Mouse (Mus musculus): ENCODE measurements around the gene Thbs2.

Thbs2 gene

DNA sequence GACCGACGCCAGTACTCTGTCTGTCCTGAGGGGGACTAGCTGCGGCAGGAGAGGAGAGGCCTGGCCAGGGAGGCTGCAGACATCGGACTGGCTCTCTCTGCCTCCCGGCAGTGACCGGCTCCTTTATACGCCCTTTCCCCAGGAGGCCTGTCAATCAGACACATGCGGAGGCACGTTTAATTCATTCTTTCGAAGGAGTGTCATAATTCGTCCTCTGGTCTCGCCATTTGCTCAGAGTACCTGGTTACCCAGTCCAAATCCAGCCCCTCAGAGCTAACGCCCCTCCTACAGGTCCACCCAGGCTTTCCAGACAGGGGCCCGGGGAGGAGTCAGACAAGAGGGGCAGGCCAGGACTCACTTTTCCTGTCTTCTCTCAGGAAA is at the start of gene Thbs2:
Gene Thbs2 (minus strand): TSS at position 242 of the 381 bp plus-strand sequence.
- peak; percentile 28 for DNase-seq (ENCODE audit: low spot score)

DNA sequence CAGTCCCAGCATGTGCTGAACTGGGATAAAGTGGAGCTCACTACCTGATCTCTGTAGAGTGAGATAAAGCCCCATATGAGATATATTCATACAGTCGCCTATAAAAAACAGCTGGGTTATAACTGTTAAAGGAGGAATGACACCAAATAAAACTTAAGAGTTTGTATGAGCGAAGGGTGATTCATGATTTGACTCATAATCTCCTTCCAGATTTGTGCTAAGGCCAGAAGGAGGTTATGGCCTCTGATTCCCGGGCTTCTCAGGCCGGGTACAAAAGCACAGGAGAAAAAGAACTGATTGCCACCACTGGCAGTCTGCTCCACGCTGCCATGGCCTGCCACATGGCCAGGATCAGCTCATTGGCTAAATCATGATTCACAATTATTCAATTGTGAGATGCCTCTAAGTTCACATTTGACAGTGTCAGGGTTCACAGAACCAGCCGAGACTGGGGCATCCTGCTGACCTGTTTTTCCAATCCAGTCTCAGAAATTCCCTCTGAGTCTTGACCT is 41.5 kb upstream of the Thbs2 start:
- DNase-seq (ENCODE audit: low spot score), result no peak

DNA sequence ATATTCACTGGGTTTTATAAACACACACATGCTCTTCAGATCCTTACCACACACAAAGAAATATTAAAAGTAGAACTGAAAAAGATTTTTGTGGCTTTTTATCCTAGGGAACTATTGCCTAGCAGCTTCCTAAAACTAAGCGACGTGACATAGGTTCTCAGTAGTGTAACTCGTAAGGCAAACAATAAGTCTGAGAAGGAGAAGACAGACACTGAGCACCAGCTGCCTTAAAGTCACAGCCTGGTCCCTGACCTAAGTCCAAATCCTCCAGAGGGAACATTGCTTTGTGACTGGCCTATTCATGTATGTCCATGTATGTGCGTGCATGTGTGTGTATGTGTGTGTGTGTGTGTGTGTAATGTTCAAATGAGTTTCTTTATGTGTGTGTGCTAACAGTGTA is 40.3 kb upstream of the Thbs2 start:
- DNase-seq (ENCODE audit: low spot score), result no peak

DNA sequence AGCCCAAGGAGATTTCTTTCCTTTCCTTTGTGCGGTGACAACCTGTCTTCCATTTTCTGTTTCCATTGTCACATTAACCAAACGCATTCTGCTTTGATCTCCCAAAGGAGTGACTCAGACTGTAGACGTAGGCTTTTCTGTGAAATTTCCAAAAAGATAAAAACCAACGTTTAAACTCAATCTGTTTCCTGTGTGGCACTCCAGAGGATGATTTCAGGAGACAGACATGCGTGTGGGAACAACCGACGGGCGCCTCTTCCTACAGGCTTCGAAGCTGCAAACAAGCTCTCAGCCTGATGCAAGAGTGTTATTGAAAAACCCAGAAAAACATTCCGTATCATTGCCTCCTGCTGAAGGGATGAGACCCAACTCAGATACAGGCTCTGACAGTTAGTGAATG is 39.9 kb upstream of the Thbs2 start:
- no peak for DNase-seq (ENCODE audit: low spot score)

DNA sequence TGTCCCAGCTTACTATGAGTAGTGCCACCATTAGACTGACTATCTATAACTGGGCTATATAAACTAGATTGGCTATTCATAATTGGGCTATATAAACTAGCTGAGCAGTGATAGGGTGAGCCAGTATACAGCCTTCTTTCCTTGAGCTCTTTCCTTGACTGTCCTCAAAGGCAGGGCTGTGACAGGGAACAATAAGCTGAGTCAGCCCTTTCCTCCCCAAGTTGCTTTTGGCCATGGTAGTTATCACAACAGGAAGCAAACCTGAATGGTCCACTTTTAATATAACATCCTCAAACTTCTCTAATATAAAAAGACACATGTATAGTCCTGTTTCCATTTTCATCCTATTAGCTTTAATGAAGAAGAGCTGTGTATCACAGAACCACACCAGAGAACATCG is 39.0 kb upstream of the Thbs2 start:
- DNase-seq (ENCODE audit: low spot score), result no peak

DNA sequence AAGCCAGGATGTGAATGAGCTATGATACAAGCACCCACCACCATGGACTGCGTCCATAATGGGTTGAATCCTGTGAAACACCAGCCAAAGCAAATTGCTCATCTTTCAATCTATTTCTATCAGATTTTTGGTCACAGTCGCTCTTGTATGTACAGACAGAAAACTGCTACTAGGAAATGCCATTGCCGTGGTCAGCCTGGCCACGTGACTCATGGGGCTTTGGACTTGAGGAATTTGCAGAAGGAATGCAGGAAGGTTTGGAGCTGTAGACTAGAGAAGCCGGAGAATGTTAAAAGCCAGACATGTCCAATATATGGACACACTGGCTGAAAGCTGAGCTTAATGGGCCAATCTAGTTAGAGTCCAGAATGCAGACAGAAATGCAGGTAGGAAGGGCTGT is 36.6 kb upstream of the Thbs2 start:
- no peak for DNase-seq (ENCODE audit: low spot score)

DNA sequence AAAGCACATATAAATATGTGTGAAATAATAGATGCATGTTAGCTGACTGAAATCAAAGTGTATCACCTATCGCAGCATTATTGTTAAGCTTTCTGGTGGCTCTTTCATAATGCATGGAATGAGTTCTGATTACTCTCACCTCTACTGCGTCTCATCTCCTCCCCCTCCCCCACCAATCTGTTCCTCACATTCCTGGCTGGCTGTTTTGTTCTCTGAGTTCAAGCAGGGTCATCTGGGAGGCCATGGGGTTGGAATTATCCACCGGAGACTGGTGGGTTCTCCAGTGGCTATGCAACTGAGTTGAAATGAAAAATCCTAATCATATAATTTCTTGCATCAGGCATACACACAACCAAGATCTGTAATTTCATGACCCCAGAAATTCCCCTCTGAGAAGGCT is 33.4 kb upstream of the Thbs2 start:
- no peak for DNase-seq (ENCODE audit: low spot score)

DNA sequence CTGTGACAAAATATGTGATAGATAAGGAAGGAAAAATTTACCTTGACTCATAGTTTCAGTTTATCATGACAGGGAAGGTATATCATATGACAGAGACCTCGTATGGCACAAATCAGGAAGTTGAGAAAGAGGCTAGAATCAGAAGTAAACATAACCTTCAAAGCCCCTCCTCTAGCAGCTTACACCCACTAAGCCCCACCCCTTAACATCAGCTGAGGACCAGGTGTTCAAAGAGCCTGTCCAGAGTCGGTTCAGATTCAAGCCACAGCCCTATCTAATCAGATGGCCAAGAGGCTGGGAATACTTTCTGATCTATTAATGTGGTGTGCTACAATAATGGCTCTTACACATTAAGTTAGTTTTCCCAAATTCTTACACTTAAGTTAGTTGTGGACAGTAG is 30.8 kb upstream of the Thbs2 start:
- no peak for DNase-seq (ENCODE audit: low spot score)

DNA sequence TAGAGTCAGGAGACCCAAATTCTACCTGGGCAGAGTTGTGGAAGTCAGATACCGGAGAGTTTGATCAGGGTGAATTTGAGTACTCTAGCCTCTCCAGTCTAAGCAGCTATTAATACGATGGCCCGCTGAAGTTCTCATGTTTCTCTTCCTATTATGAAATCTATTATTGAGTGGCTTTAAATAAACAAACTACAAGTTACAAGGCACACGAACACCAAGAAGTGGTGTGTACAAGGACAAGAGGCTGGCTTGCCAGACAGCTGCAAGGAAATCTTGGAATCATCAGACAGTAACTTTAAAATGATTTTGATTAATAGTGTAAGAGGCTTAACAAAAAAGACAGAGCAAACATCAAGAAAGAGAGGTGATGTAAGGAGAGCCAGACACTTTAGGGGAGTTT is 27.3 kb upstream of the Thbs2 start:
- no peak for DNase-seq (ENCODE audit: low spot score)

DNA sequence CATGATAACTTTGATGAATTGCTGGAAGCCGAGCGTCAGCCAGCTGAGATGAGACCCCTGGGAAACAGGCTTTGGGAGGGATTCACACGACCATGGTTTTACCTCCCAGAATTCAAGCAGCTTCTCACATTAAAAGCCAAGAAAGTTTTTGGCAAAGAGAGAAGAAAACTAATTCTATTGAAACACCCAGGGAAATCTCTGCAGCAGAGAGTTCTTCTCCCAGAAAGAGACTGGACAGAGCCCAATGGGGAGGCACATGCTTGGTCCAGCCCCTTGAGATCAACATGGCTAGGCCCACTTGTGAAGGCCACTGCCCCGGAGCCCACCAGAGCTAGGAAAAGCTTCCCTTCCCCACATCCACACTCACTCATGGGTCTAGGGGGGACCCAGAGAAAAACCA is 26.9 kb upstream of the Thbs2 start:
- DNase-seq (ENCODE audit: low spot score), result no peak

DNA sequence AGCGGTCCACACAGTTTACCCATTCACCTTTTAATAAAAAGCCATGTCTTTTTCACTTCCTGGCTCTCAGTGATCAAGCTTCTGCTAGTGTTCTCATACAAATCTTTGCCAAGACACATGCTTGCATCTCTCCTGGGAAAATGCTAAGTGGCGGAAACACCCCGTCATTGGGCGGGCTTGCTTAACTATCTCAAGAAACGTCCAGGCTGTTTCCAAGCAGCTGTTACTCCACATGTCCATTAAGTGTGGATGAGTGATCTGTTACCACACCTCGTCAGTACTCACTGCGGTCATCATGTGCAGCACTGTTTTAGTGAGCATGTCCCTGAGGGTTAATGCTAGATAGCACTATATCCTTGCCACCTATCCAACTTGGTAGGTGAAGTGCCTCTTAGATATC is 26.2 kb upstream of the Thbs2 start:
- no peak for DNase-seq (ENCODE audit: low spot score)

DNA sequence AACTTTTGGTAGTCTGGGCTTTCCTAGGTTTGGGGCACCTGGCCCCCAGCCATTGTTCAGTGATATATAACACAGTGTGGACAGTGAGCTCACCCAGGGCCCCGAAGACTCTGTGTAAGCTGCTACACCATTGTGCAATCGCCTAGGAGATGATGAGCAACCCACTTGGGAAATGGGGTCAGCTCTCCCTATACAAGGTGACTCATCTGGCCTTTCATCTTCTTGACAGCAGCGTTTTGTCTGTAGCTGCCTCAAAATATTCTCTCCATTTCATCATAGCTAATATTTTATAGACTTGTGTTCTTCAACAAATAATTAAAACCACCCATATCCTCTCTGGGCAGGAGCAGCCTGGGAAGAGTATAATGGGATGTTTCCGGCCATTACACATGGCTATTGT is 24.8 kb upstream of the Thbs2 start:
- no peak for DNase-seq (ENCODE audit: low spot score)

DNA sequence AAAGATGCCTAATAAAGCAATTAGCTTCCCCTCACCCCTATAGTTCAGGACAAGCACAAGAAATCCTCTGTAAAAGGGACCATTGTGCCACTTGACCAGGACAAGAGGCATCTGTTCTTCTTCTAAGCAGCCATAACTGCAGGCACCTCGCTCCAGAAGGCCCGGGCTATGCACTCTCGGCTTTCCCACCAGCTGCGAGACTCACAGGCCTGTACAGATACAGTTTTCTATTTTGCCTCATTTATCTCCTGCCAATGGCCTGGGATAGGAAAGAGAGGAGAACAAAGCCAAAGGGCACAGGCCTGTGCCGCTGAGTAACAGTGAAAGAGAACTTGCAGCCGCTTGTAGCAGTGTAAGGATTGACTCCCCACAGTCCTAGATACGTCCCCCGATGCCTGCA is 20.7 kb upstream of the Thbs2 start:
- DNase-seq (ENCODE audit: low spot score), result no peak

DNA sequence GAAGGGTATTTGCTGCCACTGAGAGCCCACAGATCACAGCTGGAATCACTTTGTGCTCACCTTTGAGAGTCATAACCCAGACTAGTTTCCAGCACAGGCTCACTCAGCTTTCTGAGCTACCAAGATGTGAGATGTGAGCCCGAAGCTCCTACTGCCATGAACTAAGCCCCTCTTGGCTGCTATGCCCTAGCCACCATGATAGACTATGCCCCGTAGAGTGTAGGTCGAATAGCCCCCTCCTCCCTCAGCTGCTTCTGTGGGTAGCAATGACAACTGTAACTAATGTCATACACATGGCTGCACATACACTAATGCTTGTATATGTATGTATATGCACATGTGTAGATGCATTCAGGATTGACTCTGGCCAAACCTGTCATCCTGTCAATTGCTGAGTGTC is 20.3 kb upstream of the Thbs2 start:
- no peak for DNase-seq (ENCODE audit: low spot score)

DNA sequence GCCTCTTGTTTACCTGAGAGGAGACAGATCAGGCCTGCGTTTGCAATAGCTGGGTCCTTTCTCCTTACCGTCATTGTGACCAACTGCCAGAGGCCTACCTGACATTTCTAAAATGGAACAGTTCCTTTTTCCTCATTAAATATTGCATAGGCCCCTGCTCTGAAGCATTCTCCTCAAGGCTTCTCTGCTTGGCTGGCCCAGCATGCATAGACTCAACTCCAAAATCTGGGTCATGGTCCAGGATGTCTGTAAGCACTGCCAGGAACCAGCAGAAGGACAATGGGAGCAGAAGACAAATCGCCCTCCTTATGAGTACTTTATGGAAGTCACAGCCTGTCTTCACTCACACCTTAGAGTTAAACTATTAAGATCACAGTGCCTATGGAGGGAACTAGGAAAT is 17.7 kb upstream of the Thbs2 start:
- no peak for DNase-seq (ENCODE audit: low spot score)

DNA sequence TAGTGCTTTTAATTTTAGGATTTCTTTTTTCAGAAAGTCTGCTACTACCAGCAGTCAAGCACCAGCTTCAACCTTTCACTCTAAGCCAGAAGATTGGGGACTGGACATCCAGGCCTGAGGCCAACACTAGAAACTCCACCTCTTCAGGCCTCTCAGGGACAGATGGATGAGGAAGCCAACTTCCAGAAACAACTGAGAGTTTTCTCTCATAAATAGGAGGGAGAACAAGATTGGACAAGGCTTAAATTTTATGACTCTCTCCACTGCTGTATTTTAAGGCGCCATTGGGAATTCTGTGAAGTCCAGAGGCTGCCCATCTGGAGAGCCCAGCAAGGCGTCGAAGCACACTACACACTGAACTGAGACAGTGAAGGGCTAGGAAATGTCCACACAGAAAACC is 17.0 kb upstream of the Thbs2 start:
- no peak for DNase-seq (ENCODE audit: low spot score)

DNA sequence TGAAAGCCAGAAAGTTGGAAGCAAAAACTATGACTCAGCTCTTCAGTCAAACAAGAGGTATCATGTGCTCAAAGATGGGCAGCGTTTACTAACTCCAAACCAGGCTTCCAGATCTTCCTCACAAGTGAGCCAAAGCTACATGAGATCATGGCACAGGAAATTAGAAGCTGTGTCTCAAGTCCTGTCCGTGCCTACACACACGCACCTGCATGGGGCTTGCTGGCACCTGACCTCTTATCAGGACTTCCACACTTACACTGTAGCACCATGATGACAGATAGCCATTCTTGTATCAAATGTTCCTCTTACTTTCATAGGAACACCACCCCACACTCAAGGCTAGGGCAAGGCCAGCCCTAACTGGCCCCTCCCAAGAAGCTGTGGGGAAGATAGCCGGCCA is 12.0 kb upstream of the Thbs2 start:
- DNase-seq (ENCODE audit: low spot score), result no peak

DNA sequence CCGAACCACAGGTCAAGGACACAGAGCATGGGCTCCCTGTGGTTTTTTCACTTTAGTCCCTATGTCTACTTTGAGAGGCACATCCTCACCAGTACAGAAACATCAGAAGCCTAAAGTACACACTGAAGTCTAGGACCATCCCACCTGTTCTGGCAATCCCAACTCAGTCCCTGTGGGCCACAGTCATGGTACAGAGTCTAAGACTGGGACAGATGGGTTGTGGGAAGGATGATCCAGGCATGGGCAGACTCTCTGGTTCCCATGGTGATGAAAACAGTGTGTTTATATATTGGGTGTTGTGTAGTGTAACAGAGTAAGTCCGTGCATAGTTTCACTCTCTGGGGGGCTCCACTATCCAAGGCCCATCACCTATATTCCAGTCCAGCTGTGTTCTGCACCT is 11.4 kb upstream of the Thbs2 start:
- DNase-seq (ENCODE audit: low spot score), result no peak

DNA sequence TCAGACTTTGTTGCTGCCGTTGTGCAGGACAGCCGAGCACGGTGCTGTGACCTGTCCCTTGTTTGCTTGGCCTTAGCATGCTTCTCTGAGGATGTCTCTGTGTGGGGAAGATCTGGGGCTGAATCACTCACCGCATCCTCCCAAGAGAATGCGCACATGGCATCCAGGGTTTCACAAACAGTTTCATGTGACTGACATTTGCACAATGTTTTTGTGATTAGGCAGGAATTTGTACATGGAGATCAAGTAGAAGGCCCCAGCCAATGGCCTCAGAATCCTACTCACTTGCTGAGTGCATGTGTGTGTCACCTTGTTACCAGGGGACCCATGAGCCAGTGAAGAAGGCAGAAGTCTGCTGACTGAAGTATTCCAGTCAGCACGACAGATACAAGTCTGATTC is 9.7 kb upstream of the Thbs2 start:
- DNase-seq (ENCODE audit: low spot score), result no peak

DNA sequence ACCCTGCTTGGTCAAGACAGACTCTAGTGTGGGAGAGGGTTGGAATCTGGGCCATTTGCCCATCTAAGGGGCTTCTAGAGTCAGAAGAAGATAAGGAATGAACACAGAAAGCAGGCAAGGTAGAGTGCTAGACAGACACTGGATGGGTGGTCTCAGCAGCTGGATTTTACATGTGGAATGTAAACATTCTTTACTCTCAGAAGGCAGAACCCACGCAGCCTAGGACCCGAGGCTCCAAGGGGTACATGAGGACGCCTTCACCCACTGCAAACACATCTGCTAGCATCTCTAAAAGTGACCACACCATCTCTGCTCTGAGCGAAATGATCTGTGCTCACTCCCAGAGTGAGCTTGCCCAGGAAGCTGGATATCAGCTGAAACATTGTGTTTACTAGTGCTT is 9.2 kb upstream of the Thbs2 start:
- DNase-seq (ENCODE audit: low spot score), result no peak

DNA sequence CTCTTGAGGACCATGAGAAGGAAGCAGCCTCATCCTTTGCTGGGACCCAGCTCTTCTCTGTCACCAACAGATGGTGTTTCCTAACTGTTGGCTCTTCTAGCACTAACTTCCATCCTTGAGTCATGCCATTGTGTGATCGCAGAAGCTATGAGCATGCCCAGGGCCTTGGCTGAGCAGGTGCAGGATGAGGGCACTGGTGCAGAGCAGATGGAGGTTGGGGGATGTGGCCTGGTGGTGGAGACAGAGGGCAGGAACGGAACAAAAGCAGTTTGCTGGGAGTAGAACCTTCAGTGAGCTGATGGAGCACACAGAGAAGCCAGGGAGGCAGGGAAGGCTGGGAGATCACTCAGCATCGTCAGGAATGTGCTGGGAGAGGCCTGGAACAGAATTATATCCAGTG is 8.7 kb upstream of the Thbs2 start:
- no peak for DNase-seq (ENCODE audit: low spot score)

DNA sequence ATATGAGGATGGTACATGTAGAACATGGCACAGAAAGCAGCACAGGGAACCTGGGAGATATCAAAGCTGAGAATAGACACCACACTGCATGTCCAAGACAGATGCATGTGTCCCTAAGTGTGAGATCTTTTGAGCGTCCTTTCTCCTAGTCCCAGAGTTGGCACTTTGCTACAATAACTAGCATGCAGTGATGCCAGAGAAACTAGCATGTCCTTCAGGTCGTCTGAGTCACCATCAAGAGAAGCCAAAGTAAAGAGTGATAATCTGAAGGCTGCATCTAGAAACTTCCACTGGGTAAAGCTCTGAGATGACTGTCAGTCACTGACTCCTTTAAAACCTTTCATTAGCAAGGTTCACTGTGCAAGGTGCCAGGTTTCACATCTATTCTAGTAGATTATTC is 7.9 kb upstream of the Thbs2 start:
- no peak for DNase-seq (ENCODE audit: low spot score)

DNA sequence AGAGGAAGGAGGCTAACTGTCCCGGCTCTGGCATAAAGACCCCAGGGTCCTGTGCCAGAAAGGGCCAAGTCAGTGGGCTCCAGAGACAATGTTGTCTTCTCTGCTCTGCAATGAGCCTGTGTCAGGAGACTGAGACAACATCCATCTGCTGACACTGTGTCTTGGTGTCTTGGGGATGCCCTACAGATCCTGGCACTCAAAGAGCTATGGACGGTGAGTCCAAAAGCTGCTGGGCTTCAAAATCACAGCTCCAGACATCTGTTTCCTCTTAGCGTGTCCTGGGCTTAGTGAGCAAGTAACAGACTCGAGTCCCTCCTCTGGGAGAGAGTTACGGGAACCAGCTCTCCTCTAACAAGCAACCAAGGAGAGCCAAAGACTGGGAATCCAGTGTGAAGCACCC is 6.2 kb upstream of the Thbs2 start:
- DNase-seq (ENCODE audit: low spot score), result no peak

DNA sequence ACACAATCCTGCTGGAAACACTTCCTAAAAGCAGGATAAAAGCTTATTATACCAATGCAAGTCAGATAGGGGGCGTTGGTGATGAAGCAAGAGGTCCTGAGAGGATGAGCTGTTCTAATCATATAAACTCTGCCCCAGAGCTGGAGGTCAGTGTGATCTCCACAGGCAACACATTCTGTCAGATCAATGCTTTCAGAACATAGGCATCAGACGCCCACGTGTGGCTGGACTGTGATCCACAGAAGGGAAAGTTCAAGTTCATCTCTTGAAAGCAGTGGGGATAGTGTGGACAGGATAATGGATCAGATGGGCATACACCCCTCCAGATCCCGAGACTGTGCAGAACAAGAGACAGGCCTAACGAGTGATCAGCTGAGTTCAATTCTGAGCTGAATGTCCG is 4.2 kb upstream of the Thbs2 start:
- no peak for DNase-seq (ENCODE audit: low spot score)

DNA sequence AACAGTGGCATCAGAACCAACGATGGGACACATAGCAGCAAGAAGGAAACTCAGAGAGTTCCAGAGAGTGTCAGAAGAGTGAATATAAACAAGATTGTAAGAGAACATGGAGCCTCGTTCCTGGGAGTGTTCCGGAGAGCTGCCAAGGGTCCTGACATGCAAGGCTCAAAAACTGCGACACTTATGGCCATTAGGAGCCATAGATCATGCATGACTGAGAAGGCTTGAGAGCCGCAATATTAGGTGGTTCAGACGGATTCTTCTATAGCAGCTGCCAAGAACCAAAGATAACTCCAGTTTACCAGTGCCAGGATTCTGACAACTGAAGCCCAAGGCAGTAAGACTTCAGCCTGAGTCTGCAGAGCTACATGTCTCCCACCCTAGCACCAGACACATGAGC is 3.1 kb upstream of the Thbs2 start:
- no peak for DNase-seq (ENCODE audit: low spot score)
